Mouse (Mus musculus) embryonic facial prominence, embryonic 11.5 days (tissue): ENCODE data around the gene Slc2a4. TPM values are rescaled to one million over a fixed set of nuclear protein-coding genes. Genes with fewer than 3 reads are reported as not detected.
A peak's percentile ranks its signal among the peaks of the same experiment; 100 is the strongest.

Source experiments
- ATAC-seq: fragments of 200-750 bp; cut with Nextera tagmentation; replicated peaks from 2 replicates; pipeline ENCODE4 v1.8.0; 2017; ENCODE audit warnings: low read depth; ENCODE audit not compliant: insufficient number of reproducible peaks, low FRiP score, low TSS enrichment
- DNase-seq: peaks from one replicate; pipeline ENCODE4 v3.0.0-alpha.2; 2015; ENCODE audit warnings: low spot score
- H3K27ac ChIP-seq: fragments of 300-500 bp; sonication (generic); replicated peaks from 2 replicates; pipeline ENCODE4 v1.5.1; 2014; ENCODE audit warnings: mild to moderate bottlenecking, low read depth, low read length, control low read depth
- H3K27me3 ChIP-seq: fragments of 300-500 bp; sonication (generic); 2 replicates; pipeline ENCODE4 v1.6.1; 2014; ENCODE audit warnings: mild to moderate bottlenecking, low read length, moderate library complexity, mixed read lengths; ENCODE audit not compliant: control insufficient read depth, insufficient read depth
- H3K36me3 ChIP-seq: fragments of 300-500 bp; sonication (generic); replicated peaks from 2 replicates; pipeline ENCODE4 v1.6.1; 2014; ENCODE audit warnings: low read depth, mild to moderate bottlenecking, low read length, moderate library complexity, mixed read lengths; ENCODE audit not compliant: control insufficient read depth, insufficient read depth
- H3K4me1 ChIP-seq: fragments of 300-500 bp; sonication (generic); 2 replicates; pipeline ENCODE4 v1.6.1; 2014; ENCODE audit warnings: low read length, mixed read lengths; ENCODE audit not compliant: control insufficient read depth, insufficient read depth
- H3K4me2 ChIP-seq: fragments of 300-500 bp; sonication (generic); 2 replicates; pipeline ENCODE4 v1.6.1; 2014; ENCODE audit warnings: low read depth, mild to moderate bottlenecking, control low read depth, low read length, moderate library complexity
- H3K4me3 ChIP-seq: fragments of 300-500 bp; sonication (generic); 2 replicates; pipeline ENCODE4 v1.5.1; 2014; ENCODE audit warnings: low read depth, low read length, control low read depth
- H3K9ac ChIP-seq: fragments of 300-500 bp; sonication (generic); replicated peaks from 2 replicates; pipeline ENCODE4 v1.6.1; 2014; ENCODE audit warnings: mild to moderate bottlenecking, control low read depth, low read length
- H3K9me3 ChIP-seq: fragments of 300-500 bp; sonication (generic); replicated peaks from 2 replicates; pipeline ENCODE4 v1.6.1; 2016; ENCODE audit warnings: mild to moderate bottlenecking, low read length, inconsistent platforms, mixed read lengths; ENCODE audit not compliant: control insufficient read depth
- WGBS: fragments of 180-500 bp; shearing (Covaris S2); extraction: QIAGEN DNeasy Blood & Tissue Kit; methylation state at CpG from one replicate; pipeline ENCODE4 v1.1.7; 2014; 5-methylcytosine and 5-hydroxymethylcytosine counted together
- polyA plus RNA-seq: library from polyadenylated mRNA; unstranded; fragments of >200 nt; fragmentation: Nextera tagmentation; extraction: Ambion mirVana; gene quantifications from 2 replicates; pipeline ENCODE4 v1.2.1, GENCODE M21; 2014

Slc2a4 gene
- polyA plus RNA-seq, 1 experiment from 2014 or later: 20.2 TPM

DNA sequence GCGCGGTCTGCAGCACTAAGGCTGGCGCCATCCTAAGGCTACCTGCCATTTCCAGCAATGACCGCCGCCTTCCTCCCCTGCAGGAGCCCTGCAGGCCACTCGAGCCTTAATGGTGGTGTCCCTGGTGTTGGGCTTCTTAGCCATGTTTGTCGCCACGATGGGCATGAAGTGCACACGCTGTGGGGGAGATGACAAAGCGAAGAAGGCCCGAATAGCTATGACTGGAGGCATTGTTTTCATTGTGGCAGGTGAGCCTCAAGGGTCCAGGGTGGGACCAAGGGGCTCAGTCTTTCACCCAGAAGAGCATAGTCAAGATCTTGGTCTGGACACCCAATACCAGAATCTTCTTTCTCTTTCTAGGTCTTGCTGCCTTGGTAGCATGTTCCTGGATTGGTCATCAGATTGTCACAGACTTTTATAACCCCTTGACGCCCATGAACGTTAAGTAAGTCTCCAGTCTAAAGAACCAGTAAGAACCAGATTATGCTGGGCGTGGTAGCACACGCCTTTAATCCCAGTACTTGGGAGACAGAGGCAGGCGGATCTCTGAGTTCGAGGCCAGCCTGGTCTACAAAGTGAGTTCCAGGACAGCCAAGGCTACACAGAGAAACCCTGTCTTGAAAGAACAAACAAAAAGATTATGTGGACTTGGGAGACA lies 19.0 kb upstream of the Slc2a4 start:
- WGBS: 41% methylated on average over 17 of the region's 17 CpGs
- peak overlapping the region; percentile 53 for H3K4me2 ChIP-seq
- H3K9ac ChIP-seq: peak overlapping the region; percentile 61

DNA sequence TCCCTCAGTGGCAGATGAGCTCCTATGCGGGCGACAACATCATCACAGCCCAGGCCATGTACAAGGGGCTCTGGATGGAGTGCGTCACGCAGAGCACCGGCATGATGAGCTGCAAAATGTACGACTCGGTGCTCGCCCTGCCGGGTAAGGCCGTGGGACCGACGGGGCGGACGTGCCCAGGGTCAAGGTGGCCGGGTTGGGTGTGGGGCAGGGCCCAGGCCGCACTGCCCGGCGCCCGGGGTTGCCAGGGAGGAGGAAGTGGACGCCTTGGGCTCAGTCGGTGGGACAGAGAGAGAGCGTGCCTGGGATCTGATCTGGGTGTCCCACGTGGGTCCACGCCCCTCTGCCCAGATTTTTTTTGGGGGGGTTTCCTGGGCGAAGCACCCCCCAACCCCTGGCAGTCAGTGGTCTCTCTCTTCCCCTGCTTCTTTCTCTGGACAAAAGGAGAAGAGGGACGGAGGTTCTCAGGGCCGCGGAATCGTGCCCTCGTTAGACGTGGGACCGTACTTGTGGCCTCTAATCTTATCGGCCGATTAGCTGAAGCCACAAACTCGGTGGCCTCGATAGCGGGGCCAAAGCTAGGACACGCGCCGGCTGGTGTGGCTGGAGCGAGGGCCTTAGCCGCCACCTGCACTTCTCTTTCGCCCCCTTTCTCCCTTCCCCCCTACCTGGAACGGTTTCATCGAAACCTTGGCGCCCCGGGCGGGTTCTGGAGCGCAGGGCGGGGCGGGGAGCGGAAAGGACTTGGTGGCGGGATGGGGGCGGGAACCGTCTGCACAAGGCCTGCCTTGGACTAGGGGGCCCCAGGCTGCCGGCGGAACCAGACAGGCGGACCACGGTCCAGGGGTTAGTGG lies 18.2 kb upstream of the Slc2a4 start:
- Histone ChIP-seq H3K27ac (0 out of 2 replicates have a peak overlapping the region, but pooled peaks have one; percentile 3), H3K9me3 (no peaks in the 10 kb centered on the region), H3K9ac (peak overlapping the region; percentile 61), H3K4me1 (peaks cover 3% of the 10 kb centered on the region; the same call in 1 of the 2 replicates), H3K4me2 (peak overlapping the region; percentile 53), H3K36me3 (no peaks in the 10 kb centered on the region; the same call in 1 of the 2 replicates), H3K4me3 (peak overlapping the region; percentile 34), H3K27me3 (peaks cover 43% of the 10 kb centered on the region)
- DNase-seq (peak; percentile 53), ATAC-seq (no peak)
- WGBS: 3% methylated on average over 59 of the region's 59 CpGs

More for the DNA sequence above, 19.0 kb upstream of the Slc2a4 start:
- no peak for DNase-seq
- no peak for ATAC-seq
- Histone ChIP-seq H3K36me3 (no peaks in the 10 kb centered on the region; the same call in none of the 2 replicates), H3K4me1 (peaks cover 3% of the 10 kb centered on the region; the same call in 1 of the 2 replicates), H3K27ac (0 out of 2 replicates have a peak overlapping the region, but pooled peaks have one; percentile 3), H3K9me3 (no peaks in the 10 kb centered on the region), H3K4me3 (peak overlapping the region; percentile 34), H3K27me3 (peaks cover 43% of the 10 kb centered on the region)

DNA sequence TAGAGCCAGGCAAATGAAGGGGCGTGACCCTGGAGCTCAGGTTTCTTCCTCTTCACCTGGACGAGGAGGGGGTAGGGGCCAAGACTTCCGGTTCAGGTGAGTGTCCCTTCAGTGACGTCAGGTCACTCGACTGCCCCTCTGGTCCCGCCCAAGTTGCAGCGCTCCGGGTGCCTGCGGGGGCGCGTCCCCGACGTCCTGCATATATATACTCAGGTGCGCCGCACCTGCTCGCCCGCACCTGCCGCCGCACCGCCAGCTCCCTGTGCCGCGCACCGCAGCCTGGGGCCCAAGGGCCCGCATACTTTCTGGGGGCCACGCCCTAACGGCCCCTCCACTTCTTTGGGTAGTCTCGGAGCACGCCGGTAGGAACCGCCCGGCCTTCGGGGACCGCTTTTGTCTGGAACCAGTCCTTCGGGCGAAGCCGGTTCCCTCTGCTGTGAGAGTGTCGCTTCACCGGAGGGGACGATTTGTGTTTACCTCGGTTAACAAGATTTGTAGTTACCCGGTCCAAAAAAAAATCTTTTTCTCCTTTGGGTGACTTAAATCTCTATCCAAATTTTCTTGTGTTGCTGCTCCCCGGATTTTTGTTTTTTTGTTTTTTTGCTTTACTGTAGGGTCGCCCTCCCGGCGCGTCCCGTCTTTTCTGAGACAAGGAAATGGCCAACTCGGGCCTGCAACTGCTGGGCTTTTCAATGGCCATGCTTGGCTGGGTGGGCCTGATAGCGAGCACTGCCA lies 17.4 kb upstream of the Slc2a4 start:
- Histone ChIP-seq H3K36me3 (no peaks in the 10 kb centered on the region; the same call in 1 of the 2 replicates), H3K27ac (no peak overlapping the region), H3K4me1 (peaks cover 3% of the 10 kb centered on the region; the same call in 1 of the 2 replicates), H3K9me3 (no peaks in the 10 kb centered on the region), H3K4me2 (peak overlapping the region; percentile 25), H3K27me3 (peaks cover 43% of the 10 kb centered on the region), H3K4me3 (peak overlapping the region; percentile 34), H3K9ac (no peak overlapping the region)
- 3% methylated on average over 49 of the region's 49 CpGs for WGBS
- ATAC-seq (peak; percentile 51; the same call in 1 of the 2 replicates), DNase-seq (peak; percentile 55)

DNA sequence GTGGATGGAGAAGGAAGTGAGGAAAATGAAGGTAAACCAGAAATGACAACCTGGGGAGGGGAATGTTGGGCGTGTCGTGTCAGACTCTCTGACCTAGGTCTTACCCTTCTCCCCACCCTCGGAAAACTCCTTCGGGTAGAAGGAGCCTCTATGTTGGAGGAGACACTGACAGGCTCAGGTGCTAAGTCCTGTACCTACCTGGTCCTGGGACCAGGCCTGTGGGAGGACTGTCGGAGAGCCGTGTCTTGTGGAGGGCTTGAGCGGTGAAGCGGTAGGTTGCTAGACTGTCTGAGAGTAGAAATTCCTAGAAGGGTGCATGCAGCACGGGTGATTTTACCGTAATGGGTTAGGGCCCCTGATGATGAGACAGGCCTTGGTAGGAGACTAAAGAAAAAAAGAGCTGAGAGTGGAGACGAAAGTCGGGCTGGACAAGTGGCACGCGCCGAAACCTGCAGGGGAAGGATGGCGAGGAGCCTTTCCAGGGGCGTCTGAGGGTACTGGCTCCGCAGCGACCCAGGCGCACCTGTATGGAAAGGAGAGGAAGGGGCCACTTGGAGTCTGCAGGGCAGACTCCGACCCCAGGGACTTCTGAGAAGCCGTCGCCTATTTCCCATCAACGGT lies 16.8 kb upstream of the Slc2a4 start, which contains the start of gene Cldn7:
TSS of gene Cldn7 (plus strand) at position 130 of the 621 bp plus-strand sequence.
- ATAC-seq: no peak

DNA sequence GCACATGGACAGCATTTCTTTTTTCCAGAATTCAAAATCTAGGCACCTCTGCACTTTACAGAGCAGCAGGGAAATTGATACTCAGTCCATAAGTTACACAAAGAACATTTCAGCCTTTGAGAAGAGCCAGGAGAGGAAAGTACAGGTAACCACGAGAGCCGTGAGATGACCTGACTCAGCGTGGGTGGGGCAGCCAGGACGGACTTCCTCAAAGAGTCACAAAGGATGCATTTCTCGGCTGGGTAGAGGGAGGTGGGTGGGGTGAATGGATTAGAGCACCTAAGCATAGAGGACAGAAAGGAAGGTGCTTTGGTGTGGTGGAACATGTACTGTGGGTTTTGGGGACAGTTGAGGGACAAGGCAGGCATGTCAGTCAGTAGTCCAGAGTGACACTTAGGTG lies 13.9 kb upstream of the Slc2a4 start:
- Histone ChIP-seq H3K27me3 (peaks cover 37% of the 10 kb centered on the region), H3K4me2 (no peak overlapping the region), H3K4me1 (peaks cover 3% of the 10 kb centered on the region; the same call in 1 of the 2 replicates), H3K27ac (no peak overlapping the region), H3K9me3 (no peaks in the 10 kb centered on the region), H3K36me3 (no peaks in the 10 kb centered on the region), H3K4me3 (no peak overlapping the region), H3K9ac (no peak overlapping the region)
- DNase-seq (no peak), ATAC-seq (no peak)
- 53% methylated on average over 5 of the region's 5 CpGs for WGBS

More for the DNA sequence above, 16.8 kb upstream of the Slc2a4 start, which contains the start of gene Cldn7:
- no peak within 1 kb of the TSS for H3K27ac ChIP-seq
- no peaks in the 10 kb centered on the region; the same call in 1 of the 2 replicates for H3K36me3 ChIP-seq
- peak within 1 kb of the TSS; percentile 34 for H3K4me3 ChIP-seq
- H3K9ac ChIP-seq: no peak within 1 kb of the TSS
- peak within 1 kb of the TSS; percentile 25 for H3K4me2 ChIP-seq
- H3K4me1 ChIP-seq: peaks cover 3% of the 10 kb centered on the region; the same call in 1 of the 2 replicates
- DNase-seq: no peak
- H3K9me3 ChIP-seq: no peaks in the 10 kb centered on the region
- H3K27me3 ChIP-seq: peaks cover 43% of the 10 kb centered on the region
- 9% methylated on average over 24 of the region's 24 CpGs for WGBS

DNA sequence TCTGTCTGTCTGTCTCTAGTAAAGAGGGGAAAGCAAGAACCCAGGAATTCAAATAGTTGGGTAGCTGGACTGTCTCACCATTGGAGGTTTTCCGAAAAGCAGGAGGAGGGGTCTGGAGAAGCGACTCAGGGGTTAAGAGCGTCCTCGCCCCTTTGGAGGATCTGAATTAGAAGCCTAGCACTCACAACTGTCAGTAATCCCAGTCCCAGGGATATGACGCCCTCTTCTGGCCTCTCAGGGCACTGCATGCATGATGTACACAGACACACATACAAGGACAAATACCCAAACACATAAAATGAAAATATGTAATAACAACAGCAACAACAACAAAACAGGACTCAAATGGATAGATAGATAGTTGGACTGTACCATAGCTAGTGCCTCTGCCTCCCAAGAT lies 12.6 kb upstream of the Slc2a4 start:
- DNase-seq (no peak), ATAC-seq (no peak)
- Histone ChIP-seq H3K4me3 (no peak overlapping the region), H3K27me3 (peaks cover 26% of the 10 kb centered on the region), H3K27ac (no peak overlapping the region), H3K9me3 (no peaks in the 10 kb centered on the region), H3K36me3 (no peaks in the 10 kb centered on the region), H3K4me2 (no peak overlapping the region), H3K9ac (no peak overlapping the region), H3K4me1 (no peaks in the 10 kb centered on the region)
- WGBS: 25% methylated on average over 5 of the region's 5 CpGs

DNA sequence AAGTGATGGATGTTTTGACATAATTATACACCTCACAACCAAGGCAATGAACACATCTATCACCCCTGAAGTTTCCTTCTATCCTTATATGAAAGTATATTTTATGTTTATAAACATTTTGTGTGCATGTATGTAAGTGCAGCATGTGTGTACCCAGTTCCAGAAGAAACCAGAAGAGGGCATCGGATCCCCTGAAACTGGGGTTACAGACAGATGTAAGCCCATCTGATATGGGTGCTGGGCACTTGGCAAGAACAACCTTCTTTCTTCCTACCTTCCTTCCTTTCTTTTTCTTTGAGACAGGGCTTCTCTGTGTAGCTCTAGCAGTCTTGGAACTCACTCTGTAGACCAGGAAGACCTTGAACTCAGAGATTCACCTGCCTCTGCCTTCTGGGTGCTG lies 8.2 kb upstream of the Slc2a4 start:
- Histone ChIP-seq H3K27ac (no peak overlapping the region), H3K4me2 (no peak overlapping the region), H3K4me1 (no peaks in the 10 kb centered on the region), H3K9ac (no peak overlapping the region), H3K9me3 (no peaks in the 10 kb centered on the region), H3K4me3 (no peak overlapping the region), H3K27me3 (no peaks in the 10 kb centered on the region), H3K36me3 (no peaks in the 10 kb centered on the region)
- WGBS: 79% methylated on average over 1 of the region's 1 CpGs
- ATAC-seq (no peak), DNase-seq (no peak)
